Comparison of ENCODE assay signal across 10 mouse cellular contexts in the genomic region with DNA sequence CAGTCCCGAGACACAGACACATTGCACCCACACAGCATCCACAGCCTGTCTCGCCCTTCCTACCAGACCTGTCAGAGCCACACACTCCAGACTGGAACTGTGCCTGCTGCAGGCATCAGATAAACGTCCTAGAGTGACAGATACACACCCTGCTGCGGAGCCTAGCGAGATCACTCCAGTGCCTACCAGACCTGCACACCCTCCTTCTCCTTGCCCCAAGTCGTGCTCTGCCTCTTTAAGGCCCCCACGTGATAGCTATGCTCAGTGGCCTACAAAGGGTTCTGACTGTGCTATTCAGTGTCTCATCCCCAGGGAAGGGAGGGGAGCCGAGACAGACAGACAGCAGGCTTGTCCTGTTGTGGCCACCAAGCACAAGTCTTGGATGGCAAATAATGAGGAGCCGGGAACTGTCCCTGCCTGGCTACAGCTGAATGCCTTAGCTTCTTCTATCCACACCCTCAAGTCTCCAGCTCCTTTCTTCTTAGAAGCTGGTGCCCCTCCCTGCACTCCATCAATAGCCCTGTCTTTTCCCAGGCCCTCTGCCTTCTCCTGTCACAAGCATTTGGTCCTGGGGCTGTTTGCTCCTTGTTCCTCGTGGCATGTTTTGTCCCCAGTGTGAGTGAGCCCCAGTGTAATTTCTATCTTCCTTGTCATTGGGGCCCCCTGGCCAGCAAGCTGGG. TPM values are rescaled to one million over a fixed set of nuclear protein-coding genes. Genes with fewer than 3 reads are reported as not detected.
DNase-seq lines count a peak whose midpoint lies in the region; ATAC-seq lines count a peak whose summit lies in the region.
"Had no signal": no experiment of that assay in that cellular context is flagged by ENCODE, and none has a peak within 500 bp of the region (broad histone marks: within the 10 kb centered on the region; RNA-seq: fewer than 3 reads in every experiment).

No protein-coding gene starts in this region.

- ATAC-seq in frontal cortex, adult (ENCODE audit: low TSS enrichment) = peak; percentile 69
- peak; percentile 64; the same call in 1 of the 2 replicates for ATAC-seq in hindbrain, embryonic 14.5 days (ENCODE audit: low FRiP score)
- peak; percentile 95 for ATAC-seq in megakaryocyte-erythroid progenitor cell, adult 5-6 weeks (replicated peaks; ENCODE audit: low FRiP score, low TSS enrichment, poor library complexity, severe bottlenecking)

- H3K4me2 ChIP-seq in hindbrain, embryonic 14.5 days (replicated peaks) = no peak overlapping the region
- H3K4me2 ChIP-seq: embryonic facial prominence, embryonic 15.5 days; lung, embryonic 15.5 days had no signal

- peaks cover 17% of the 10 kb centered on the region for H3K4me1 ChIP-seq in hindbrain, embryonic 14.5 days (replicated peaks; ENCODE audit: control insufficient read depth, insufficient read depth, low read length)

- peaks cover 52% of the 10 kb centered on the region for H3K36me3 ChIP-seq in hindbrain, embryonic 14.5 days (replicated peaks; ENCODE audit: control insufficient read depth, insufficient read depth)
- H3K36me3 ChIP-seq: embryonic facial prominence, embryonic 15.5 days; lung, embryonic 15.5 days had no signal

- WGBS in hindbrain, embryonic 14.5 days = 8% methylated on average over 10 of the region's 10 CpGs

- no peaks in the 10 kb centered on the region for H3K9me3 ChIP-seq in hindbrain, embryonic 14.5 days (ENCODE audit: control insufficient read depth, low read length)
- H3K9me3 ChIP-seq: embryonic facial prominence, embryonic 15.5 days; lung, embryonic 15.5 days had no signal

- peak overlapping the region; percentile 62 for H3K27ac ChIP-seq in hindbrain, embryonic 14.5 days
- H3K27ac ChIP-seq: embryonic facial prominence, embryonic 15.5 days; lung, embryonic 15.5 days had no signal

- no peaks in the 10 kb centered on the region for H3K27me3 ChIP-seq in hindbrain, embryonic 14.5 days (ENCODE audit: control insufficient read depth, insufficient read depth, low read length)
- H3K27me3 ChIP-seq: embryonic facial prominence, embryonic 15.5 days; lung, embryonic 15.5 days had no signal

- no peak for DNase-seq in frontal cortex, postnatal 14 days (ENCODE audit: low spot score in 2 of 2)
- DNase-seq in c-Kit-positive CD71-negative TER-119-negative erythroid progenitor cells, embryonic 14.5 days (ENCODE audit: low read depth) = peak; percentile 17
- no peak for DNase-seq in hindbrain, embryonic 14.5 days (ENCODE audit: low spot score)
- DNase-seq in ovary, adult 18-20 months (ENCODE audit: low spot score) = no peak
- DNase-seq in gastrocnemius, postnatal 25 days = no peak
- DNase-seq in cerebellum, postnatal 10 days = no peak

- peak overlapping the region; percentile 12 for H3K9ac ChIP-seq in hindbrain, embryonic 14.5 days
- H3K9ac ChIP-seq: embryonic facial prominence, embryonic 15.5 days; lung, embryonic 15.5 days had no signal

- H3K4me3 ChIP-seq in hindbrain, embryonic 14.5 days (replicated peaks; ENCODE audit: low read length) = no peak overlapping the region
- H3K4me3 ChIP-seq: embryonic facial prominence, embryonic 15.5 days; lung, embryonic 15.5 days had no signal

RNA-seq across cellular contexts. Expression of gene Golt1a, which starts 41.6 kb away (rescaled TPM):
- polyA plus RNA-seq in hindbrain, embryonic 14.5 days (2014; fragmentation: Nextera tagmentation; extraction: Ambion mirVana) = not detected in 2 replicates
- total RNA-seq in megakaryocyte-erythroid progenitor cell, adult 5-6 weeks (2014; fragmentation: Nextera tagmentation) = not detected in 2 replicates
- not detected in 2 replicates for total RNA-seq in megakaryocyte-erythroid progenitor cell, adult 5-6 weeks (2017)
- not detected for total RNA-seq in gastrocnemius, postnatal 25 days (2021)

RNA-seq across cellular contexts. Expression of gene Kiss1, which starts 53.7 kb away (rescaled TPM):
- not detected in 2 replicates for polyA plus RNA-seq in hindbrain, embryonic 14.5 days (2014; fragmentation: Nextera tagmentation; extraction: Ambion mirVana)
- total RNA-seq in megakaryocyte-erythroid progenitor cell, adult 5-6 weeks (2014; fragmentation: Nextera tagmentation) = not detected in 2 replicates
- total RNA-seq in megakaryocyte-erythroid progenitor cell, adult 5-6 weeks (2017) = not detected in 2 replicates
- total RNA-seq in gastrocnemius, postnatal 25 days (2021) = not detected
